Mouse (Mus musculus) adrenal gland, adult 18-20 months (tissue): ENCODE measurements around the gene Plekha5. TPM values are rescaled to one million over a fixed set of nuclear protein-coding genes. Genes with fewer than 3 reads are reported as not detected.

Experiments used
- DNase-seq, 2 experiments: peaks; one replicate each; pipeline ENCODE4 v3.0.0; 2021 to 2022; ENCODE audit warnings: low spot score in 2 of 2
- total RNA-seq, 2 experiments: library from RNA; stranded (reverse); gene quantifications; 1 replicate in 1 of 2; 2 replicates in 1 of 2; pipeline ENCODE4 v1.2.3; 2021

The Plekha5 gene
- total RNA-seq, 2 experiments from 2014 or later, result 17.5 to 28.1 TPM

DNA sequence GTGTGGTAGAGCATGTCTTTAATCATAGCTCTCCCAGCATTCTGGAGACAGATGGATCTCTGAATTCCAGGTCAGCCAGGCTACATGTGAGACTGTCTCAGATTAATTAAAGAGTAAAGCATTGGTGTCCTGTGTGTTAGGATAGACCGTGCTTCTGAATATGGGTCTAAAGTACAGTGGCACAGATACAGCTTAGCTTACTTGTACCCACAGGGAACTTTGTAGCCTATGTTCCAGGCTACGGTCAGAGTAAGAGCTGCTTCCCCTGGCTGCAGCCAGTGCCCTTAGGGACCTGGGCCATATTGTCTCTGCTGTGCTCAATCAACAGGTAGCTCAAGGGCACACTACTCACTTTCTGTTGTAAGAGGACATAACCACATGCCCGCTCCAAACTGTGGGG lies 30.5 kb downstream of the Plekha5 start:
- DNase-seq, result no peak

DNA sequence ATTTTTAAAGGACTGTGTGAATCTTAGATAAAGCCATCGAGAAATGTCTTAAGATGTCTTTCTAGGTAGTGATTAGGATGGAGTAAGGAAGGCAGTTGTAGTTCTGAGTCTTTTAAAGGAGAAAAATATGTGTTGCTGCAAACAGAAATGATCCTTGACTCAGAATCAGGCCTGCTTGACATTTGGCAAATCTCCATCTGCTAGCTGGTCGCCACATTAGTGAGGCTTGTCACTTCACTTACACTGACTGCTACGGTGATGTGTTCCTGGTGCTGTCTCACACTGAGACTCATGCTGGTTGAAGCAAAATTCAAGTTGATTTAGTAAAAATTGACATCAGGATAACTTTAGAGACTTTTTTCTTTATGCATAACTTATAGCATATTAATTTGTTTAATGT lies 32.0 kb downstream of the Plekha5 start:
- no peak for DNase-seq

DNA sequence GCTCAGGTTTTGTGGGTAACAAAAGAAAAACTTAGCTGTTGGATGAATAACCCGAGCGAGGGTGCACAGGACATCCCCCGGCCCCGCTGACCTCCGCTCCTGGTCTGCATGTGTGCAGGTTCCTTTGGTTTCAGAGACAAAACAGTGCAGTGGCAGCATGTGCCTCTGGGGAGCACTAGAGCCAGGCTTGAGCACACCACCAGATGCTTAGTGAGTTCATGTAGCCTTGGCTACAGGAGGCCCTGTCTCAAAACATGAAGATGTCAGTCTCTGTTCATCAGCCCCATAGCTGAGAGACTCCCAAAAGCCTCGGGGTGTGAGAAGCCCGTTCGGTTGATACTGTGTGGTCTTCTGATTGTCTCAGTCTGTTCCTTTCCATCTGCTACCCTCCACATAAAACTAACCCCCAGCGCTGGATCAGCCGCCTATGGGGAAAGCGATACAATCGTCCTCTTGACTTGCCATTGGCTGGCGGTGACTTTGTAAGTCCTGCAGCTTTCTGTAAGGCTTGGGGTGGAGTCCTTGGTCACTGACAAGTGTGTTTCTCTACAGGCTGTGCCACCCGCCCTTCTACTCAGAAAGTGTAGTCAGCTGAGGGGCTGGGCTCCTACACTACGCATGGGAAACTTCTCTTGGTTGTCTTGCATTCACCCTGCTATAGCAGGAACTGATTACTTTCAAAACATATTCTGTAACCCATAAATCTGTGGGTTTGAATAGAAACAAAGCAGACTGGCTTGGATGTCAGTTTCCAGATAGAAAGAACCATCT lies 32.7 kb downstream of the Plekha5 start:
- DNase-seq, result no peak

DNA sequence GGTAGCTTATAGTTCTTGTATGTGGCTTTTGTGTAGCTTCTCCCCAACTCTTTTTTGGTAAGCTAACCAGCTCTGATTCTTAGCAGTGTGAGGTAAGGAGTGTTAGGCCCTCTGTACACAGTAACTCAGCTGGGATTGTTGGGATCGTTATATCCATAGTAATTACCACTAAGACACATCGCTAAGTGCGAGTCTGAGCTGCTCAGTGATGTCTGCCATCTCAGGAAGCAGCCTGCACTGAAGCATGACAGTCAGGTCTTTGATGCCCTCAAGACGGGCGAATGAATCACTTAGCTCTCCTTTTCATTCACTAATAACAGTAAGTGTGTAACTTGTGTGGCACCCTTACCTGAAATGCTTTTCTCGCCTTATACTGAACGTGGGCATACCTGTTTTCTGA lies 36.5 kb downstream of the Plekha5 start:
- no peak for DNase-seq

DNA sequence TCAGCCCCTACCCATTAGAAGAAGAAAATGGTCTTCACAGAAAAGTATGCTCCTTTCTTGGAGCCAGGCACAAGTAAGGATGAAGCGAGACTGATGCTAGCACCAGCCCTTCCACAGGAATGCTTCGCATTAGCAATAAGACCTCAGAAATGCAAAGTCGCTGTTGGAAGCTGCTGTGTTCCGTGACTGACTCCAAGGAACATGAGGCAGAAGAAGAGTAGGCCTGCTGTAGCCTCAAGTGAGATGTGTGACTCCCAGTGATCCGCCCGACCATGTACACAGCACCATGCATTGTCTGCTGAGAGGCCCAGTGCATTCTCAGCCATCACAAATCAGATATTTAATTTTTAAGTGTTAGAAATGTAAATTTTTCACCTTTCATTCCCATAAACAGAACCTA lies 41.0 kb downstream of the Plekha5 start:
- peak in 1 of 2 experiments; percentile 3 for DNase-seq

DNA sequence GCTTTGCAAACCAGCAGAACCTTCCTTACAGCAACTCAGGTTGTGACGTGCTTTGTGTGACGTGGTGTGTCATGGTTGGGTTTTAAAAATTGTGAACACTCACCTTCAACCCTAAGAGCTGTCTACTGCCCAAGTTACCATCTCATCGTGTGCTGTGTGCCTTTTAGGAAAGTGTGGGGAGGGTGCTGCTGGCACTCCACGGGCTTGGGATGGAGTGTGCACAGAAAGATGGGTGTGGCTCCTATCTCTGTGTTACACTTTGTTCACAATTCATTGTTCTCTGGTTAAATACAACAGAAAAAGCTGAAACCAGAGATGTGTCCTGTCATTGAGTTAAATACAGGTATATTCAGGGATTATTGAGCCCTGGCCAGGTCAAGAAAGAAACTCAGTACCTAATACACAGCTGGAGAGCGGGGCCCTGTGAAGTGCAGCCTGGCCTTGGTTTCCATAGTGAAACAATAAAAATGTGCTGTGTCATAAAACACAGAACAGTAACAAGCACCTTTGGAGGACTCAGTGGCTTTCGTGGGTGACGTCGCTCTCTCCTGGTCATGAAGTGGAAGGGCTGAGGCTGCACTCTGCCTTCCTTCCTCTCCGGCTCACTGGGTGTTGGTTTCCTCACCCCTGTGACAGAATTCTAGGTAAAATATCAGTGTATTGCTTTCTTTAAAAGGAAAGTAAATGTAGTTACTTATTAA lies 42.2 kb downstream of the Plekha5 start:
- DNase-seq, result peak; percentile 17 to 23

DNA sequence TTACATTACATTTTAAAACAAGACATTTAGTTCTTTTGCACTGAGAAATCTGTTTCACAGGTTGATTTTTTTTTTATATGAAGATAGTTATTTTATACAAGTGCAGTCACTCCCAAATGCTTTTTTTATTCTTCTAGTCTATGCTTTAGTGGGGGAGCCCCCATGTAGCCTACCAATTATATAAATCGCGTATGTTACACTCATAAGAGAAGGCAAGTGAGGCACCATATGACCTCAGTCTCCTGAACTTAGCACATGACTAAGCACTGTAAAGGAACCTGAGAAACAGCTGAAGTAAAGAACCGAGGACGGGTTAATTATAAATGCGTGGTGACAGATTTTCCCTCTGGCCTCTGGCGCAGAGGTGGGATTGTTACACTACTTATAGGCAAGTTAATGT lies 43.0 kb downstream of the Plekha5 start:
- DNase-seq, result peak in 1 of 2 experiments; percentile 2

DNA sequence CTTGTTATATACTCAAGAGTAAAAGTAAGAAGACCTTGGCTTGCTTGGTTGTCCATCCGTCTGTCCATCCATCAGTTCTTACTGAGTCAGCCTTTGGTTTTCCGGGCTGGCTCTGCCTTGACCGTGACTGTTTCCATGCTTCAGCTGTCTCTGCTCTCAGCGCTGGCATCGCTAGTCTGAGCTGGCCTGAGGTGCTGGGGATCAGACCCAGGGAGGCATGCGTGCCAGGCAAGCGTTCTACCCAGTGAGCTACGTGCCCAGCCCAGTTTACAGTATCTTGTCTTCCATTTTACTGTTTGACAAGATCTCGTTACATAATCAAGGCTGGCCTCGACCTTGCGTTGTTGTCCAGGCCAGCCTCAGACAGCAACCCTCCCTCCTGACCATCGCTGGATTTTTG lies 44.0 kb downstream of the Plekha5 start:
- DNase-seq, result peak in 1 of 2 experiments; percentile 10

DNA sequence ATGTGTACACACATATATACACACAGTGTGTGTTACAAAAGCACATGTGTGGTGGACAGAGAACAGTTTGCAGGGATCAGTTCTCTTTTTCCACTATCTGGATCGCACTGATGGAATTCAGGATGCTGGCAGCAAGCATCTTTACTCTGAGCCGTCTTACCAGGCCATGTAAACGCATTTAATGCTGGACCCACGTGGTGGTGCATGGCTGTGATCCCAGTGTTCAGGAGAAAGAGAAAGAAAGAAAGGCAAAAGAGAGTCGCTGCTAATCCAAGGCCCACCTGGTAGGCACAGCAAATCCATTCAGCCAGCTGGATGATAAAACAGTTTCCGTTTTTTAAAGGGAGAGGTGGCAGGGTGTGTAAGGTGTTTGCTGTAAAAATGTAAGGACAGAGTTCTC lies 45.9 kb downstream of the Plekha5 start:
- DNase-seq, result no peak

DNA sequence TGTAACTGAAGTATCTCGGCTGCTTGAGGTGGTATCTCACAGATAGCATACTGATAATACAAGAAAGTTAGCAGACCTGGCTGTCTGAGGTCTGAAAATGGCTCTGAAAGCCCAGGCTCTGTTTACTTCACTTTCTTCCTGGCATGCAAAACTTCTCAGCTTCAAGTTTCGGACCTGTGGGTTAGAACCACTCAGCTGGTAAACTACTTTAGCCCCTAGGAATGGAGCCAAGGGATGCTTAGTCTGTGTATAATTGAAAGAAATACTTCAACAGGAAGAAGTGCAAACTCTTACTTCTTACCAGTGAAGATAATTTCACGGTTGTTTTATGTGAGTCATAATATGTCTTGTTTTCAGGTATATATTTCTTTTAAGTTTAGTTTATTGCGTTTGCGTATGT lies 47.9 kb downstream of the Plekha5 start:
- DNase-seq, result no peak

DNA sequence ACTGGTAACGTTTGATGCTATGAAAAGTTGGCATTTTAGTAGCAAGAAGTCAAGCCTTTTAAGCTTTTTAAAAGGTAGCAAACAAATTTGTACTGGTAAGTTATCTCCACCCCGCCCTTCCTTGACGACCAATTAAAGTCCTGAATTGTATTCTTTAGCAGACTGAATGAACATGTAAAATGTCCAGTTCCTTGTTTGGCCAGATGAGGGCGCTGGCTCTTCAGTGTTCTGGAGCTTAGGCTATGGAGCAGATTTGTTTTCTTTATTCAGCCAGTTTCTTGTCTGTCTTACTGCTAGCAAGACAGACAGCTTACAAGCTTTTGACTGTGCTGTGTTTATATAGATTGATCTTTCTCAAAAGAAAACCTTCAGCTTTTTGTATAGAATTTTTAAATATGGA lies 48.5 kb downstream of the Plekha5 start:
- peak; percentile 50 to 67 for DNase-seq

DNA sequence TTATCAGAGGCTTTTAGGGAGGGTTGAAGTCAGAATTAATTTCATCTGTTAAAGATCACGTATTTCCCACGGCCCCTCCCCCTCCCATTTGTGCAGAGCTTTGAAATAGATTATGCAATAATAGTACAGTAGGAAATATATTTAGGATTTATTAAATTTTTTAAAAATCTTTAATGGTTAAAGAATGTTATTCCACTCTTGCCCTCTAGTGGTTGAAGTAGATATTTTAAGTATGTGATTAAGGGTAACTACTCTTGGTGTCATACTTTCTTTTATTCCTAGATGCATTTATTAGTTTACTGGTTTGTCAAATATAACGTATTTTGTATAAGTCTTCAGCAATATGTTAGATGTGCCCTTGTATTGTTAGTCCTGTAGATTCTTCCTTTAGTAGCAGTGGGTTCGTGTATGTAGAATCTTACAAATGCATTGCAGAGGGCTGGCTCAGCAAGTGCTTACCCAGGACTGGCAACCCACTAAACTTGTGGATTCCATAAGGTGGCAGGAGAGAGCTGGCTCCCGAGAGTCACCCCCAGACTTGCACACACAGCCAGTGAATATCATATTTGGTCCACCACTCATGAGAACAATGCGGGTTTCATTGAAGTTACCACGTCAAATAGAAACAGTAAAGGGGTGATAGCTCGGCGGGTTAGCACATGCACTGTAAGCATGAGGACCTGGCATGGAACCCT lies 51.7 kb downstream of the Plekha5 start:
- no peak for DNase-seq

DNA sequence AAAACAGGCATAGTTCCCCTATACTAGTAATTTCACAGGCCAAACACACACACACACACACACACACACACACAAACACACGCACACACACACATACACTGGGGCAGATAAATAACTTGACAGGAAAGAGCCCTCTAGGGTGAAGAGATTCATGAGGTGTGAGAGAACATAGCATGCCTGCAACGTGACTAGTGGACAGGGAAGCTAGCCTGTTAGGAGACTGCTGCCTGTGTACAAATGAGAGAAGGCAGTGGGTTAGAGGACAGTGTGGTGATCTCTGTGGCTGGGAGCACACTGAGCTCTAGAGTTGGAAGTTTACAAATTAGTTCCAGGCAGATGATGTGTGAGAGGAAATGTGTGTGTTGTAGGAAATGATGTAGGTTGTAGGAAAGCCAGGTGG lies 53.1 kb downstream of the Plekha5 start:
- no peak for DNase-seq

DNA sequence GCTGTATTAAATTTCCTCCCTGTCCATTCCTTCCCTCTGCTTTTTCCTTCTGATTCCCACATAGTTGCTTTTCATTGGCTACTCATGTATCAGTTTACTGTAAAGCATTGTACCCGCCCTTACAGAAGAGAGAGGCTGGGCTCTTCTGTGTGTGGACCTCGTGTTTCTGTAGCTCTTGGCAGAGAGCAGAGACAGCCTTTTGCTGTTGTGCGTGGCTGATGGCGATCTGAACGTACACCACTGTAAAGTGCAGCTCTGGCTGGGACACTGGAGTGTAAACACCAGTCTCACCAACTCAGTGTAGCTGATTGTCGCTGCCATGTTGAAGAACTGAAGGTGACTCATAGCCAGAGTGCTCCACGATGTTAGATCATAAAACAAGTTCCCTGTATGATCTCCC lies 54.2 kb downstream of the Plekha5 start:
- DNase-seq, result no peak

DNA sequence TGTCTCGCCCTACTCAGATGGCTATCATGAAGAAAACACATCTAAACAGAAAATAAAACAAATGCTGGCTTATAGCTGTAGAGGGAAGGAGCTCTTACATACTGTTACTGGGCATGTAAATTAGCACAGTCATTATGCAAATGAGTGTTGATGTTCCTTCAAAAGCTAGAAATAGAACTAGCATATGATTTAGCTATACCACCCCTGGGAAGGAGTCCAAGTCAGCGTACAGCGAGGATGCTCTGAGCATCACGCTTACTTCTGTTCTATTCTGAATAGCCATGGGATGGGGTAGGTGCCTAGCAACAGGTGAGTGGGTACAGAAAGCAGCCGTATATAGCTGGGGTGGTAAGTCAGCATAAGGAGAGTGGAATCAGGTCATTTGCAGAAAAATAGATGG lies 55.1 kb downstream of the Plekha5 start:
- no peak for DNase-seq

DNA sequence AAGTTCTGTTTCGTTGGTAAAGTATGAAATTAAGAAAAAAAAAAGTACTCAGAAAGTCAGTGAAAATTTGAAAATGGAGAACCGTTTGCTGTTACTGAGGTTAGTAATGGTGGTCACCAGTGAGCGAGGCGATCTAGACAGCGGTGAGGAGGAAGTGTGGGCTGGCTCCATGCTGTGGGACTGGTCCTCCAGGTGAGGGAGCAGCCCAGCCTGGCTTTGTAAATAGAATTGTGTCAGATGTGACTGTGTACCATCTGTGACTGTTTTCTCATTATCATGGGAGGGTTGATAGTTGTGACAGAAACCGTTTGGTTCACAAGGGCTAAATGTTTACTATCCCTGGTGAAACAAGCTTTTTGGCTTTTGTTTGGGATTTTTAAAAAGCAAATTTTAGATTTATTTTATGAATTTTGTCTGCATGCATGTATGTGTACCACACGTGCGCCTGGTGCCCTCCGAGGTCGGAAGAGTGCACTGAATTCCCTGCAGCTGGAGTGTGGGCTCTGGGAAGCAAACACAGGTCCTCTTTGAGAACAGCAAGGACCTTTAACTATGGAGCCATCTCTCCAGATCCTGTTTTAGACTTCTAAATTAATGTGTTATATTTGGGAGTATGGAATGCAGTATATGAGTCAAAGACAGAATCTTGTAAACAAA lies 56.7 kb downstream of the Plekha5 start:
- no peak for DNase-seq

DNA sequence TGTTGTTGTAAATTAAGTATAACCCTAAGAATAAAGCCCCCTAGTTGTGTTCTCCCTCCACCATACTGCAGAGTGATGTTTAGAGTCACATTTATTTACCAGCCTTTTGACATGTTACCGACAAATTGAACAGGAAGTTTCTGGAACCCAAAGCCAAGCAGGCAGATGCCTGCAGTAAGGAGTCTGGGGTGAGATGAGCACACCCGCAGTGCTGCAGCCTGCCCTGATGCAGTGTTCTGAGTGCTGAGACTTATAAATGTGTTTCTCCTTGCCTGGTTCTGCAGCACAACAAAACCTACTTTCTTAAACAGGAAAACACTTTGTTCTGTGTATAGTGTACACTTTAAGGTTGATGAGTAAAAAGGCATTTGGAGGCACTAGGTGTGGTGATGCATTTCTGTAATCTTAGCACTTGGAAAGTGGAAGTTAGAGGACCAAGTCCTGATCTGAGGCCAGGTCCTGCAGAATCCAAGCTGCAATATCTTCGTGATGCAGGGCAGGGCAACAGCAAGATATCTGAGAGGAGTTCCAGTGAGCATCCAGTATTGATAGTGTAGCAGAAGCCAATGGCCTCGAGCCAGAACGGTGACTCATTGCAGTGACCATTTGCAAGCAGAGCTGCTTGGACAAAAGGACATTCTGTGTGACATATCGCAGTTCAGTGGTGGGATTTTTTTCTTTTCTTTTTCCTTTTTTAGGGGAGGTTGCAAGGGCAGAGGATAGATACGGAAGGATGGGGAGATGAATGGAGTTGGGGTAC lies 58.0 kb downstream of the Plekha5 start:
- peak; percentile 82 to 86 for DNase-seq

DNA sequence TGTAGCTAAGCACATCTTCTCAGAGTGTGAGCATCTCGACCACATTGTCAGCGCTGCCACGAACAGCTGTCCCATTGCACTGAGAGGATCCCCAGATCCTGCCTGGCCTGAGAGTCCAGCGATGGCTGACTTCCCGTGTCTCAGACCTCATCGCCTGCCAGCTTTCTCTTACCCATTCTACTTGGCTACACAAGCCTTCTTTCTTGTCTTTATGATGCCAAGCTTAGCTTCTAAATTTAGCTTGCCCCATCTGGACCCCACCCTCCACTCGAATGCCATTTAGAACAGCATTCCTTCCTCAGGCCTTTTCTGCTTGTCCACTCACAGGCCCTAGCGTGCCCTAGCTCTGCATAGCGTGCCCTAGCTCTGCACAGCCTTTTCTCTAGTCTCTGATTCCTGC lies 60.3 kb downstream of the Plekha5 start:
- DNase-seq, result no peak

DNA sequence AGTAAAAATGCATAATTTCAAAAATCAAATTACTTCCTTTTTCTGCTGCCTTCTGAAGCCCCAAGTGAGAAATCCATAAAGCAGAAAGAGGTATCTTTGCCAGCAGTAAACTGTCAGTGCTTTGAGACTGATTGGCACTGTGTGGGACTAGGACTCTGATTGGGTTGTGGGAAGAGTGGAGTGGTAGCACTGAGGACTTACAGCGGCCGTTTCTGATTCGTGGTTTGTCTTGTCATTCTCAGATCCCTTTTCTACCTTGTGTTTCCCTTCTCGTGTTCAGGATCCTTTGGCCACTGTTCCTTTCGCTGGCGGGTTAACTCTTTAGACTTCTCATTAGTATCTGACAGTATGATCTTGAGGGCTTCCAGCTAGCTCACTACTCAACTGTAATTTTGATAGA lies 61.8 kb downstream of the Plekha5 start:
- DNase-seq, result no peak

DNA sequence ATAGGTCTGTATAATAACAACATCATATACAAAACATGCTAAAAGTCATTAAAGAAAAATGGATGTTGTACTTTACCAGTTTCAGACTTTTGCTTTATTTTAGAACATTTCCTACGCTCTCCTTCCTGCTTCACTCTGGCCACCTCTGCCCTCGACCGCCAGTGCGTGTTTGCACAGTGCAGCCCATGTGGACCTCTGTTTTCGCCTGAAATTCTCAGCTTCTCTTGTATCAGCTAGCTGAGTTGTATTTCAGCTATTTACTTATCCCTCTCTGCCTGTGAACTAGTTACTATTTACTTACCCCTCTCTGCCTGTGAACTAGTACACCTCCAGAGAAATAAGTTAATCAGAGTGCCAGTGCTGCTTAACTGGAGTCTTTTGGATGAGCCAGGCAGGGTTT lies 62.8 kb downstream of the Plekha5 start:
- no peak for DNase-seq

DNA sequence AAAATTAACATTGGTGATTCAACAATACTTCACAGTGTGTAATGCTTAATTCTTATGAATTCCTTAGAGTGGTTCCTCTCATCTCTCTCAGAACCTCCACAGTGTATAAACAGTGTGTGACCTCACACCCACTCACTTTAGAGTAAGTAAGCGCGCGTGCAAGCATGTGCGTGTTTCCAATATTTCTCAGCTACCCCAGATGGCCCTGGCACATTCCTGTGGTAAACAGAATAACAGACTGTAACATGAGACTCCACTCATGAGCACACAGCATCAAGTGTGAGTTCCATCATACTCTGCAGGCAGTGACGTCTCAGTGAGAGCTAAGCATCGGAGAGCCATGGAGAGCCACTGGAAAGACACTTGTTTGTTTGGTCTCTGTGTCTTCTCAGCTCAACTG lies 63.6 kb downstream of the Plekha5 start:
- DNase-seq, result no peak
